Mouse (Mus musculus) testis, adult 2 months (tissue): Measurements from ENCODE around the gene Tdrd9.

Source experiments
- CTCF ChIP-seq: fragments of 200-500 bp; IDR thresholded peaks from 2 replicates; pipeline ENCODE4 v1.5.1; 2012; ENCODE audit warnings: low read depth, mild to moderate bottlenecking, inconsistent platforms, low read length, moderate library complexity; ENCODE audit not compliant: control insufficient read depth, insufficient read depth, insufficient replicate concordance
- POLR2A ChIP-seq: fragments of 200-500 bp; IDR thresholded peaks from 2 replicates; pipeline ENCODE4 v1.6.1; 2012; ENCODE audit warnings: low read depth, mild to moderate bottlenecking, inconsistent platforms, low read length, moderate library complexity; ENCODE audit not compliant: control insufficient read depth

- no peak for TF ChIP-seq POLR2A
- no peak for TF ChIP-seq CTCF
Measured at GRCm38 (mm10) chr12:112109701-112110100, 138.3 kb downstream of the Tdrd9 start.
